Mouse (Mus musculus) lung, postnatal 25 days (tissue): Measurements from ENCODE around the gene Exosc8.

Experiments
- DNase-seq: peaks from one replicate; pipeline ENCODE4 v3.0.0; 2022; ENCODE audit warnings: low spot score

Gene Exosc8

DNA sequence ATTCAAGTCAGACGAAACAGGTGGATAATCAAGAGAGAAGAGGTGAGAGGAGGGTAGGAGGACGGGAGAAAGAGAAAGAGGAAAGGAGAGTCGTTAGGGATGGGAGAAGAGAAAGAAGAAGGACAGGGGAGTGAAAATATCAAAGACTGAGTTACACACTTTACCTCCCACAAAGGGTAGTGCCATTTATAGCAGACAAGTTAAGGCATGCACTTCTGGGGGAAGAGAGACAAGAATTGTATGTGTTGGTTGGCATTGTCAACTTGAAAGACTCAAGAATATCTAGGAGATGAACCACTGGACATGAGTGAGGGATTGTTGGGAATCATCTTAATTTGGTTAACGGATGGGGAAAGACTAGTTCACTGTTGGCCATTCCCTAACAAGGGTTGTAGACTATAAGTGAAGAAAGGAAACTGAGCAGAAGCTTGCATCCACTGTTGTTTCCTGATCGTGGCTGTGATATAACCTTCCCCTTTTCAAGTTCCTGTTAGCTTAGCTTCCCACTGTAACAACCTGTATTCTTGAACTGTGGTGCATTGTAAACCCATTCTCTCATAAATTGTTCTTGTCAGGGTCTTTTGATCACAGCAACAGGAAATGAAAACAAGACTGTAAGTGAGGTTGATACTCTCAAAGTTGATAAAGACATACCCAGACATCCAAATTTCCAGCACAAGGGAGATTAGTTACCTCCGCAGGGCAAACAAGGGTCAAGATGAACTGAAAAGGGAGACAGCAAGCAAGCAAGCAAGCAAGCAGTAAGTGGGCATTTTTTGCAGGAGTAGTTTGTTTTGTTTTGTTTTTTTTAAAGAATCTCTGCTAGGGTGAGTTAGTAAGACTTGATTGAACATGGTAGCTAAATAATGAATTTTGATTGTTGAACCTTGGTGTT lies 53.6 kb downstream of the Exosc8 start:
- DNase-seq = no peak
